ENCODE assay signal across 7 mouse cellular contexts in the genomic region with DNA sequence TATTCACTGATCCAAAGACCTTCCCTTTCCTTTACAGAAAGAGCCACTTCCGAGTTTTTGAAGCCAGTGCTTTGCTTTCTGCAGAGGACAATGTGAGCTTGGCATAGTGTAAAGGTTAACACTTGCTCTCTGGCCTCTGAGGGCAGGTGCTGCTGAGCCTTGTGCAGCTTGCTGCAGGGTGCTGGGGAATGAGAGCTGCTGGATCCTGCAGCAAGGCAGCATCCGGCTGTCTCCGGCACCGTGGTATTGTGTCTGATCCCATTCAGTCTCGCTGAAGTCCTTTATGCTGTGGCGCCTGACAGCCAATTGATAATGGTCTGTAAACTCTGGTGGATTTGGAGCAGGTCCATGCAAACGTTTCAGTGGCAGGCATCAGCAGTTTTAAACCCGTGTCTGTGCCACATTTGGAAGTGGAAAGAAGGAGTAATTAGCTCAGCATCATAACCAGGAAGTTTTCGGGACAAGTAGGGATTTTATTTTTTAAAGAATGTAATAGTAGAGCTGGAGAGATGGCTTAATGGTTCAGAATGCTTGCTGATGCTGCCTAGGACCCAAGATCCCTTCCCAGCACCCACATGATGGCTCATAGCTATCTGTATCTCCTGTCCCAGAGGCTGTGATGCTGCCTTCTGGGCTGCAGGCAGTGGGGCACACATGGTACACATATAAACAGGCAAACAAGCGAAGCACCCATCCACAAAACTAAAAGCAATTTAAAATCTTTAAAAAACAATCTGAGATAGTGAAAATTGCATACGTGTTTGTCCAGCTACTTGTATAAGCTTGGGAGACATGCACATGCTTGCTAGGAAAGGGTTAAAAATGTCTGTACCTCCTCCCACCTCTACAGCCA.
DNase-seq lines count a peak whose midpoint lies in the region; ATAC-seq and TF ChIP-seq lines count a peak whose summit lies in the region.

No protein-coding gene starts in this region.

- no peaks in the 10 kb centered on the region for H3K27me3 ChIP-seq in intestine, embryonic 16.5 days (replicated peaks; ENCODE audit: control insufficient read depth, insufficient read depth, low read length)
- no peaks in the 10 kb centered on the region for H3K27me3 ChIP-seq in liver, postnatal 0 days (ENCODE audit: insufficient read depth, low read length)
- no peaks in the 10 kb centered on the region for H3K27me3 ChIP-seq in thymus, adult 2 months (ENCODE audit: control insufficient read depth, insufficient read depth, low read length)

- peak overlapping the region; percentile 82 for H3K27ac ChIP-seq in intestine, embryonic 16.5 days (ENCODE audit: low read length)
- no peak overlapping the region for H3K27ac ChIP-seq in liver, postnatal 0 days (ENCODE audit: low read depth)
- H3K27ac ChIP-seq in thymus, adult 2 months (ENCODE audit: control insufficient read depth, insufficient read depth, low read length): no peak overlapping the region

- no peak for TF ChIP-seq POLR2A in thymus, adult 2 months (IDR thresholded peaks at IDR 0.05; ENCODE audit: control insufficient read depth, extremely low read depth, insufficient read depth, low read length, poor library complexity)

- peak overlapping the region; percentile 37 for H3K4me3 ChIP-seq in intestine, embryonic 16.5 days (ENCODE audit: low read length)
- H3K4me3 ChIP-seq in liver, postnatal 0 days (ENCODE audit: low read depth, low read length): no peak overlapping the region
- H3K4me3 ChIP-seq in thymus, adult 2 months (ENCODE audit: control insufficient read depth, insufficient read depth, low read length): no peak overlapping the region

- peaks cover 26% of the 10 kb centered on the region for H3K4me1 ChIP-seq in intestine, embryonic 16.5 days (ENCODE audit: control insufficient read depth, insufficient read depth, low read length)
- peaks cover 7% of the 10 kb centered on the region; the same call in 1 of the 2 replicates for H3K4me1 ChIP-seq in liver, postnatal 0 days (ENCODE audit: insufficient read depth)
- no peaks in the 10 kb centered on the region for H3K4me1 ChIP-seq in thymus, adult 2 months (replicated peaks; ENCODE audit: control insufficient read depth, insufficient read depth, low read length)

- no peak for TF ChIP-seq EP300 in liver, postnatal 0 days (IDR thresholded peaks at IDR 0.05; ENCODE audit: low read depth)

- intact Hi-C loops in left cerebral cortex, postnatal 25 days (cut with DNase I): loop anchor here (1.0 kb wide), 1 partner anchor 30 kb away; no protein-coding TSS in a partner anchor

- H3K9ac ChIP-seq in intestine, embryonic 16.5 days (ENCODE audit: low read depth, low read length): peak overlapping the region; percentile 42
- no peak overlapping the region for H3K9ac ChIP-seq in liver, postnatal 0 days (replicated peaks)

- H3K36me3 ChIP-seq in intestine, embryonic 16.5 days (ENCODE audit: control insufficient read depth, insufficient read depth, low read length): no peaks in the 10 kb centered on the region
- H3K36me3 ChIP-seq in liver, postnatal 0 days (replicated peaks; ENCODE audit: insufficient read depth, low read length): no peaks in the 10 kb centered on the region
- H3K36me3 ChIP-seq in thymus, adult 2 months (ENCODE audit: control insufficient read depth, insufficient read depth, low read length): no peaks in the 10 kb centered on the region

- DNase-seq in brain, adult 2 months (ENCODE audit: low read depth, low spot score): peak; percentile 20
- DNase-seq in embryo, embryonic 9.5 days (ENCODE audit: extremely low spot score): peak; percentile 43
- DNase-seq in liver, postnatal 0 days: no peak
- no peak for DNase-seq in testis, postnatal 14 days (ENCODE audit: low spot score)
- no peak for DNase-seq in thymus, adult 2 months
- DNase-seq in left cerebral cortex, postnatal 25 days (ENCODE audit: low spot score in 2 of 2): no peak

- 15% methylated on average over 11 of the region's 11 CpGs for WGBS in intestine, embryonic 16.5 days
- 19% methylated on average over 11 of the region's 11 CpGs for WGBS in liver, postnatal 0 days (ENCODE audit: insufficient replicate concordance)
- 31% methylated on average over 11 of the region's 11 CpGs for WGBS in thymus, adult 2 months

- no peak for TF ChIP-seq CTCF in liver, postnatal 0 days (IDR thresholded peaks at IDR 0.05; ENCODE audit: low read depth)
- TF ChIP-seq CTCF in thymus, adult 2 months (IDR thresholded peaks at IDR 0.05; ENCODE audit: borderline replicate concordance, control insufficient read depth, extremely low read depth, insufficient read depth, low read length, poor library complexity): no peak

- peak; percentile 61 for ATAC-seq in intestine, embryonic 16.5 days
- no peak for ATAC-seq in liver, postnatal 0 days

- H3K9me3 ChIP-seq in intestine, embryonic 16.5 days (ENCODE audit: control insufficient read depth, low read length): no peaks in the 10 kb centered on the region
- no peaks in the 10 kb centered on the region for H3K9me3 ChIP-seq in liver, postnatal 0 days (ENCODE audit: low read length)

- H3K4me2 ChIP-seq in intestine, embryonic 16.5 days (ENCODE audit: low read depth, low read length): peak overlapping the region; percentile 48
- peak overlapping the region; percentile 52 for H3K4me2 ChIP-seq in liver, postnatal 0 days (ENCODE audit: low read depth, low read length)

Comparison
In these comparisons a context has a peak if more than half of its experiments do, and no peak if none do; other contexts are left out.
1. DNase-seq: peak in brain, adult 2 months (single experiment) and embryo, embryonic 9.5 days (single experiment); none in liver, postnatal 0 days (single experiment), testis, postnatal 14 days (single experiment), thymus, adult 2 months (single experiment) and left cerebral cortex, postnatal 25 days (0 of 2).